Mouse (Mus musculus) megakaryocyte progenitor cell, adult 5-6 weeks (primary cell): ENCODE data around the gene Ralb. TPM values are rescaled to one million over a fixed set of nuclear protein-coding genes. Genes with fewer than 3 reads are reported as not detected.
A peak's percentile ranks its signal among the peaks of the same experiment; 100 is the strongest.

Experiments used
- ATAC-seq: replicated peaks from 2 replicates; pipeline ENCODE4 v1.8.0; 2016; ENCODE audit warnings: mild to moderate bottlenecking, moderate TSS enrichment, inconsistent platforms; ENCODE audit not compliant: poor library complexity
- total RNA-seq, 2 experiments: library from RNA; stranded (forward) in 1 of 2; stranded (reverse) in 1 of 2; fragments of 157-497, 149-512 nt in 1 of 2; fragments of 200-1000 nt in 1 of 2; gene quantifications; 2 replicates each; pipeline versions ENCODE4 v1.2.3 to v1.2.4; 2015 to 2017

Gene Ralb
- total RNA-seq, 2 experiments from 2014 or later: 12.1 to 24.3 TPM

GRCm38 (mm10) chr1:119494712-119495395, 9.7 kb downstream of the Ralb start:
- no peak for ATAC-seq

- ATAC-seq: peak; percentile 44; the same call in 1 of the 2 replicates
Measured at GRCm38 (mm10) chr1:119494024-119494711, 10.4 kb downstream of the Ralb start.

GRCm38 (mm10) chr1:119492505-119492904, 12.1 kb downstream of the Ralb start:
- ATAC-seq: 0 out of 2 replicates have a peak, but pooled peaks have one; percentile 5

GRCm38 (mm10) chr1:119492097-119492496, 12.5 kb downstream of the Ralb start:
- ATAC-seq: peak; percentile 67

- no peak for ATAC-seq
Measured at GRCm38 (mm10) chr1:119490765-119491164, 13.8 kb downstream of the Ralb start.

- ATAC-seq: no peak
Measured at GRCm38 (mm10) chr1:119487917-119488590, 16.5 kb downstream of the Ralb start.

- no peak for ATAC-seq
Measured at GRCm38 (mm10) chr1:119485825-119486224, 18.8 kb downstream of the Ralb start.

- peak; percentile 83 for ATAC-seq
Measured at GRCm38 (mm10) chr1:119484457-119484856, 20.1 kb downstream of the Ralb start.

GRCm38 (mm10) chr1:119482891-119483290, 21.7 kb downstream of the Ralb start:
- peak; percentile 59; the same call in 1 of the 2 replicates for ATAC-seq

GRCm38 (mm10) chr1:119481205-119481932, 23.2 kb downstream of the Ralb start:
- no peak for ATAC-seq

GRCm38 (mm10) chr1:119480678-119481077, 23.9 kb downstream of the Ralb start:
- ATAC-seq: no peak; the same call in 1 of the 2 replicates

GRCm38 (mm10) chr1:119479641-119480040, 25.0 kb downstream of the Ralb start:
- ATAC-seq: no peak

GRCm38 (mm10) chr1:119476905-119477353, 27.7 kb downstream of the Ralb start:
- ATAC-seq: peak; percentile 21

GRCm38 (mm10) chr1:119474671-119475070, 29.9 kb downstream of the Ralb start:
- ATAC-seq: peak; percentile 83

GRCm38 (mm10) chr1:119472648-119473047, 31.9 kb downstream of the Ralb start:
- ATAC-seq: no peak; the same call in 1 of the 2 replicates

GRCm38 (mm10) chr1:119471793-119472396, 32.7 kb downstream of the Ralb start:
- no peak for ATAC-seq

- peak; percentile 93 for ATAC-seq
Measured at GRCm38 (mm10) chr1:119463386-119463785, 41.2 kb downstream of the Ralb start.

GRCm38 (mm10) chr1:119460062-119460461, 44.5 kb downstream of the Ralb start:
- no peak for ATAC-seq

- ATAC-seq: peak; percentile 79
Measured at GRCm38 (mm10) chr1:119457993-119458605, 46.5 kb downstream of the Ralb start.

GRCm38 (mm10) chr1:119457528-119457855, 47.1 kb downstream of the Ralb start:
- ATAC-seq: no peak
